Mouse (Mus musculus): ENCODE data around the gene H2al1f.
"Not testable (repeated sequence)": the region's sequence is repeated elsewhere in the genome, so short reads cannot be mapped to it uniquely, and the experiment has no call there.

DNA sequence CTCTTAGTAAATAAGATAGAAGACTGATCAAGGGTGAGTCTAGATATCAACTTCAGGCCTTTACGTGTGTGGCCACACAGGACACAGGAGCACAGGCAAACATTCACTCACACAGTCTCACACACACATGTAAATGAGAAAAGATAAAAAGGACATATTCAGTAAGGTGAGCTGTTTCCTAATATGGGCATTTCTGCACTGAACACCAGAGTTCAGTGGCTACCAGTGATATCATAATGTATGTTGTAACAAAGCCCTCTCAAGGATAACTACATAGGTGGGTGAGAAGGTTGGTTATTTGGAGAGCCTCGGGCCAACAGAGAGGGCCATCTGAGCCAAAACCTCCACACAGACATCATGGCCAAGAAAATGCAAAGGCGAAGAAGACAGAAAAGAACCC is 3.3 kb upstream of the H2al1f start, which contains the start of gene H2al1e:
- not testable (repeated sequence) for TF ChIP-seq CTCF (IDR thresholded peaks at IDR 0.05; ENCODE audit: control insufficient read depth, insufficient read depth, insufficient read length); MAX (IDR thresholded peaks at IDR 0.05); CEBPB (IDR thresholded peaks at IDR 0.05; ENCODE audit: low read depth); USF1 (IDR thresholded peaks at IDR 0.05; ENCODE audit: low read depth)

Data from C2C12 (cell line).